Mouse (Mus musculus) thymus, adult 2 months (tissue): ENCODE measurements around the gene Dnaaf5.

Source experiments
- CTCF ChIP-seq: fragments of 200-500 bp; IDR thresholded peaks from 2 replicates; pipeline ENCODE4 v1.5.1; 2012; ENCODE audit warnings: mild to moderate bottlenecking, control low read depth, low read length, moderate library complexity, borderline replicate concordance; ENCODE audit not compliant: control insufficient read depth, poor library complexity, insufficient read depth; ENCODE audit errors: extremely low read depth
- POLR2A ChIP-seq: fragments of 200-500 bp; IDR thresholded peaks from 2 replicates; pipeline ENCODE4 v1.6.1; 2012; ENCODE audit warnings: mild to moderate bottlenecking, low read length, control low read depth, moderate library complexity; ENCODE audit not compliant: control insufficient read depth, poor library complexity, insufficient read depth; ENCODE audit errors: extremely low read depth

DNA sequence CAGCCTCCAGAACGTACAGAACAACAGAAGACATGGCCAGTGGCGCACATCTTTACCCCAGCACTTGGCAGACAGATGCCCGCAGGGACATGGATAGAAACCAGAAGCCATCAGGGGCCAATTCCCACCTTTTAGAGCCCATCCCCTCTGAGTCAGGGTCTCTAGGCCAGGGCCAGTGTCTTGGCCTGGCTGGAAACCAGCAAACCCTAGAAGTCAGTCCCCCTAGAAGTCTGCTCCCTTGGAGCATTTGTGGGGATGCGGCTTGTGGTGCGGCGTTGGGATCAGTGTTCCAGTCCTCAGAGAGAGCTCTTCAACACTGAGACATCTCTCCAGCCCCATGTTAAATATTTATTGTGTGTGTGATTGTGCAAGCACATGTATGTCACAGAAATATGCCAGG lies 12.8 kb upstream of the Dnaaf5 start:
- TF ChIP-seq CTCF (no peak), POLR2A (no peak)
